Mouse (Mus musculus) liver, embryonic 13.5 days (tissue): Measurements from ENCODE around the gene Lcmt2. TPM values are rescaled to one million over a fixed set of nuclear protein-coding genes. Genes with fewer than 3 reads are reported as not detected.
"Not testable (repeated sequence)": the region's sequence is repeated elsewhere in the genome, so short reads cannot be mapped to it uniquely, and the experiment has no call there.

Experiments used
- ATAC-seq: fragments of 200-750 bp; cut with Nextera tagmentation; 2 replicates; pipeline ENCODE4 v1.8.0; 2017; ENCODE audit warnings: low read depth, mild to moderate bottlenecking, moderate number of reproducible peaks, moderate library complexity
- DNase-seq: peaks from one replicate; pipeline ENCODE4 v3.0.0; 2022
- H3K27ac ChIP-seq: fragments of 300-500 bp; sonication (generic); 2 replicates; pipeline ENCODE4 v1.5.1; 2015; ENCODE audit warnings: moderate library complexity, mild to moderate bottlenecking, inconsistent platforms
- H3K27me3 ChIP-seq: fragments of 300-500 bp; sonication (generic); 2 replicates; pipeline ENCODE4 v1.6.1; 2015; ENCODE audit warnings: mild to moderate bottlenecking, inconsistent platforms
- H3K36me3 ChIP-seq: fragments of 300-500 bp; sonication (generic); 2 replicates; pipeline ENCODE4 v1.6.1; 2015; ENCODE audit warnings: mild to moderate bottlenecking, inconsistent platforms
- H3K4me1 ChIP-seq: fragments of 300-500 bp; sonication (generic); replicated peaks from 2 replicates; pipeline ENCODE4 v1.6.1; 2015; ENCODE audit warnings: inconsistent platforms
- H3K4me2 ChIP-seq: fragments of 300-500 bp; sonication (generic); 2 replicates; pipeline ENCODE4 v1.6.1; 2015; ENCODE audit warnings: inconsistent platforms, mild to moderate bottlenecking, moderate library complexity
- H3K4me3 ChIP-seq: fragments of 300-500 bp; sonication (generic); replicated peaks from 2 replicates; pipeline ENCODE4 v1.5.1; 2015; ENCODE audit warnings: mild to moderate bottlenecking, inconsistent platforms
- H3K9ac ChIP-seq: fragments of 300-500 bp; sonication (generic); 2 replicates; pipeline ENCODE4 v1.6.1; 2015; ENCODE audit warnings: mild to moderate bottlenecking, inconsistent platforms
- H3K9me3 ChIP-seq: fragments of 300-500 bp; sonication (generic); replicated peaks from 2 replicates; pipeline ENCODE4 v1.6.1; 2016; ENCODE audit warnings: inconsistent platforms
- WGBS: fragments of 180-500 bp; shearing (Covaris S2); methylation state at CpG from one replicate; pipeline ENCODE4 v1.1.7; 2015; ENCODE audit not compliant: insufficient replicate concordance; 5-methylcytosine and 5-hydroxymethylcytosine counted together
- polyA plus RNA-seq: library from polyadenylated mRNA; unstranded; fragments of >200 nt; fragmentation: Nextera tagmentation; extraction: Ambion mirVana; gene quantifications from 2 replicates; pipeline ENCODE4 v1.2.1, GENCODE M21; 2015

Gene Lcmt2
- polyA plus RNA-seq, 1 experiment from 2014 or later, result 10.5 TPM

DNA sequence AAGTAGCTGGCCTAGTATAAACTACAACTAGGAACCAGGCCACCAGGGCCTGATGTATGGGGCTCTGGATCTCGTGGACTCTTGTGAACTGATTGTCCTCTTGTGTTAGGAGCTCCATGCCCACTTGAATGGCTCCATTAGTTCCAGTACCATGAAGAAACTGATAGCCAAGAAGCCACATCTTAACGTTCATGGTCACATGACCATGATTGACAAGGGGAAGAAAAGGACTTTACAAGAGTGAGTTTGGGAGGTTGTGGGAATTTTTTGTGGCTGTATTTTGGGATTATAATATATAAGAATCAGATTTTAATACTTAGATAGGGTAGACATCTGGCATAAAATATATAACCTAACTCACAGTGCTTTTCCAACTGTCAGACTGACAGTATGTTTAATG lies 2.0 kb upstream of the Lcmt2 start:
- no peak overlapping the region for H3K4me3 ChIP-seq
- DNase-seq (no peak), ATAC-seq (no peak)
- H3K9ac ChIP-seq, result no peak overlapping the region
- no peak overlapping the region for H3K4me2 ChIP-seq
- peaks cover 42% of the 10 kb centered on the region for H3K36me3 ChIP-seq
- H3K4me1 ChIP-seq, result peaks cover 39% of the 10 kb centered on the region
- no peak overlapping the region for H3K27ac ChIP-seq
- H3K27me3 ChIP-seq, result no peaks in the 10 kb centered on the region
- 44% methylated on average over 2 of the region's 2 CpGs for WGBS
- no peaks in the 10 kb centered on the region for H3K9me3 ChIP-seq

DNA sequence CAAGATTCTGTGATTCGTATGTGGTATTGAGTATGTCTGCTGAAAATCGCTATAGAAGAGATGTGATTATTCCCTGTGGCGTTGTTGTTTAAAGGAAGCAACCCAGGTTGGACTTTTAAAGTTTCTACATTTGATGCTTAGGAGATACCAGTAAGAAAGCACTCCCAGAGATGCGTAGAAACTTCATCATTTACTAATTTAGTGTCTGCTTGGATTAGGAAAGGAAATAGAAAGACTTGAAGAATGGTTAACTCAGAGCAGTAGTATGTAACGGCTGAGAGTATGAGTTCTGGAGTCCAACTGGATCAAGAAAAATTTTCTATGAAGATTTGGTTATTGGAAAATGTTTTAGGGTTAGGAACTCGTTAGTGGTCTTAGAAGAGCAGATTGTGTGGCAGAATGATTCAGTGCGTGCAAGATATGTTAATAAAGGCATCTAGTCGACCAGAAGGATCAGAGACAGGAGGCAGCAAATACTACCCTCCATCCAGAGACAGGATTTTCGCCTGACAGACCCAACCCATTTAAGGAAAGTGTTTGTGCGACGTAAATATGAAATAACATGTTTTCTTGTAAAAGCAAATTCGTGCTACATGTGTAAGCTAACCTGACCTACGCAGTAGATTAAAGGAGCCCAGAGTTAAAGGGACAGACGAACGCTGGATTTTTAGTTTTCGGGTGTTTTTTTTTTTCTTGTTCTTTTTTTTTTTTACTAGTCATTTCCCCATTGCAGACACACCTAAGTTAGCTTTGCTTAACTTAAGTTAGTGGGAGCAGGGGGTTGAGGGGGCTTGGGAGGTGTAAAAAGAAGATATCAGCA lies 973 bp upstream of the Lcmt2 start:
- H3K4me1 ChIP-seq, result peaks cover 40% of the 10 kb centered on the region
- H3K27ac ChIP-seq, result peak overlapping the region; percentile 89
- H3K4me2 ChIP-seq, result peak overlapping the region; percentile 98
- ATAC-seq (no peak), DNase-seq (no peak)
- H3K36me3 ChIP-seq, result peaks cover 34% of the 10 kb centered on the region
- WGBS, result 67% methylated on average over 16 of the region's 16 CpGs
- peak overlapping the region; percentile 77 for H3K4me3 ChIP-seq
- no peaks in the 10 kb centered on the region for H3K9me3 ChIP-seq
- no peaks in the 10 kb centered on the region for H3K27me3 ChIP-seq
- H3K9ac ChIP-seq, result peak overlapping the region; percentile 87

DNA sequence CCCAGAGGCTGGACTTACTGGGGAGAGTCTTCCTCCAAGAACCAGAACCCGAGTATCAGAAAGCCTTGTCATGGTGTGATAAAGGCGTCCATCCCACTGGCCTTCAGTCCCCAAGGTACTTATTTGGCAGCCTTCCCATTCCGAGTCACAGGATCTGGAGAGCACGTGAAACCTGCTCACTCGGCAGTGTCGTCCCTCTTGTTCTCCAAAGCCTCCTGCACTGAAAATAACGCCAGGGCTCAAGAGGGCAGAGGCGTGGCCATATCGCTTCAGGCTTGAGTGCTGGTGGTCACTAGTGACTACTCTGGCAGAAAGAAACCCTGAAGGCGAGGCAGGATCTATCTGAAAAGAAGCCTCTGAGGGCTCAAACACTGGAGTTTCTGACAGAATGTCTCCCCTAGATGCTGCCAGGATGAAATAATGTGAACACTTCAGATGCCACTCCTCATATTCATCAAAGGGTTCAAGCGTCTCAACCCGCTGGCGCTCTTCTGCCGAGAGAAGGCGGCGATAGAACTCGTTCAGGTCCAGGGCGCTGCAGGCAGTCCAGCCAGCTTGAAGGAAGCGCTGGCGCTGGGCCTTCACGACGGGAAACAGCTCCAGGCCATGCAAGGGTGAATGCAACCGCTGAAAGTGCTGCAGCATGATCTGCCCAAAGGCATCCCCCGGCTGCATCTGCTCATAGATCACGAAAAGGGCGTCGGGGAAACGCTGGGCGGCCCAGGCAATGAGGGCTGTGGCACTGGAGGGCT lies 1.0 kb downstream of the Lcmt2 start:
- Histone ChIP-seq H3K4me3 (peak overlapping the region; percentile 77), H3K27ac (peak overlapping the region; percentile 89), H3K4me2 (peak overlapping the region; percentile 98), H3K9ac (peak overlapping the region; percentile 87), H3K36me3 (peaks cover 27% of the 10 kb centered on the region), H3K4me1 (peaks cover 40% of the 10 kb centered on the region), H3K9me3 (no peaks in the 10 kb centered on the region), H3K27me3 (no peaks in the 10 kb centered on the region)
- peak; percentile 3 for DNase-seq
- ATAC-seq, result no peak
- WGBS, result 50% methylated on average over 29 of the region's 29 CpGs

DNA sequence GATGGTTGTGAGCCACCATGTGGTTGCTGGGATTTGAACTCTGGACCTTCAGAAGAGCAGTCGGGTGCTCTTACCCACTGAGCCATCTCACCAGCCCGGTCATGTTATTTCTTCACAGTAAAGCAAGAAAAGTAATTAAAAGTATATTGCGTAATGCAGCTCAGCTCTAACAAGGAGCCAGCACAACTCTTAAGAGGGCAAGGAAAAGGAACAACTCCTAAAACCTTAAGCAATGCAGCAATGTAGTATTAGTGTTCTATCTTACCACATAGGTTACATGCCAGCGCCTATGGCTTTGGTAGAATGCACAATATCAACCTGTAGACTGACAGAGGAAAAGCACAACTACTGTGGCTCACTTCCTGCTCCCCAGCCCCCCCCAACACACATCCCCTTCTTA lies 3.1 kb downstream of the Lcmt2 start:
- ATAC-seq, result no peak
- H3K4me3 ChIP-seq, result no peak overlapping the region
- 88% methylated on average over 4 of the region's 4 CpGs for WGBS
- H3K36me3 ChIP-seq, result peaks cover 18% of the 10 kb centered on the region
- H3K27me3 ChIP-seq, result no peaks in the 10 kb centered on the region
- no peak overlapping the region for H3K9ac ChIP-seq
- no peak for DNase-seq
- no peak overlapping the region for H3K27ac ChIP-seq
- H3K4me1 ChIP-seq, result peaks cover 39% of the 10 kb centered on the region
- H3K9me3 ChIP-seq, result no peaks in the 10 kb centered on the region
- peak overlapping the region; percentile 18 for H3K4me2 ChIP-seq

DNA sequence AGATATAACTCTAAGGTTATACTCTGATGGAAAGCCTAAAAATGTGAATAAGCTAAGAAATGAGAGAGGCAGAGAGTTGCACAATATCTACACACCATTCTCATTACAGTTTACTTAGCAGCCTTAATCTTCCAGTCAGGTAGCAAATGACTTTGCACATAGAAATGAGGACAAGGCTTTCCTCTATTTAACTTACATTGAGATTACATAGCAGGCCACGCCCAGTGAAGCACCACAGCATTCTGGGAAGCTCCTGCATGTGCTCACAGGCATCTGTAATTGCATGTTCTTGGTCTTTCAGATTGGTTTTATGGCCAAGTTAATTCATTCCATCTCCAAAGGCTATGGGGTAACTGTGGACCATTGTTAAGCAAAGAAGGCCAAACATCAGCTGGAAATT lies 7.6 kb downstream of the Lcmt2 start:
- Histone ChIP-seq H3K9me3 (no peaks in the 10 kb centered on the region), H3K4me1 (peaks cover 4% of the 10 kb centered on the region), H3K4me2 (no peak overlapping the region), H3K27me3 (no peaks in the 10 kb centered on the region), H3K36me3 (no peaks in the 10 kb centered on the region; the same call in 1 of the 2 replicates), H3K27ac (no peak overlapping the region), H3K9ac (no peak overlapping the region), H3K4me3 (no peak overlapping the region)
- 54% methylated on average over 1 of the region's 1 CpGs for WGBS
- ATAC-seq, result no peak
- no peak for DNase-seq

DNA sequence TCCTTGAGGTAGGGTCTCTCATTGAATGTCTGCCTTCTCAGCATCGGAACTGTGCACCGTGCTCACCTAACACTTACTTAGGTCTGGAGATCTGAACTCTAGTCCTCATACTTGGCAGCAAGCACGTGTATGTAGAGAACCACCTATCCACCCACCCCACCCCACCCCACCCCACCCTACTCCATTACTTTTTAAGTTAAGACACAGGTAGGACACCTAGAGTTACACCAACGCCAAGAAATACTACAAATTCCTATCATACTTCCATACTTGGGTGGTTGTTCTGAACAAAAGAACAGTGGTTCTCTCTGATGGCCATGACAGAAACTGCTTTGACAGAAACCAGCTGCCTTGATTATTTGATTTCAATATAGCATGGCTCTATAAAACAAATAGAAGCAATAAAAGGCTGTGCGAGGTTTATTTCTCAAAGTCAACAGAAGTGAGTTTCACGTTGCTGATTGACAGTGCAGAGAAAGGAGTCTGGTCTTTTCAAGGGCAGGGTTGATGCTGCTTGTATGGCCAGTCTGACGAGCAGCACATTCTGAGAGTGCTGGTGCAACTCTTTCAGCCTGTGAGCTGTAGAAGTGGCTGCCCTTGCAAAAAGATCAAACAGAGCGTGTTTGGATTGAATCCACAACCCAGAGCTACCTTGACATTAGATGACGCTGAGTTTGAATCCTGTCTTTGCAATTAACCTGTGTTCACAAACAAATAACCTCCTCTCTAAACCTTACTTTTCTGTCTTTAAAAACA lies 11.4 kb downstream of the Lcmt2 start:
- 56% methylated on average over 9 of the region's 9 CpGs for WGBS
- ATAC-seq (no peak), DNase-seq (no peak)
- Histone ChIP-seq H3K4me1 (no peaks in the 10 kb centered on the region), H3K9me3 (no peaks in the 10 kb centered on the region), H3K27ac (no peak overlapping the region), H3K9ac (no peak overlapping the region), H3K27me3 (no peaks in the 10 kb centered on the region), H3K4me2 (no peak overlapping the region), H3K36me3 (no peaks in the 10 kb centered on the region), H3K4me3 (no peak overlapping the region)

DNA sequence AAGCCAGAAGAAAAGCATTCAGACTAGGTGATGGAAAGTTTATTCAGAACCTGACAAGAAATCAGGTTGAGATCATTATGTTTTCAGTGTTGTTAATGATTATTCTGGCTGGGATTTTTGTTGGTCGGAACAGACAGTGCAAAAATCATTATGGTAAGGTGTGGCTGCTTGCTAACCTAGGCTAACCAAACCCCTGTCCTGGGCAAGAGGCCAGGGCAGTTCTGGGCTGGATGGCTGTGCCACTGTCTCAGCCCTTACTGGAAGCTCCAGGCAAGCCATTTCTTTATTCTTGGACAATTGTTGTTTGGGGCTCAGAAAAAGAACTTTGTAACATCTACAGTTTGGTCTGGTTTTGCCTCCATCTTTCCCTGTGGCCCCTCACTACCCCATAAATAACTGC lies 12.9 kb downstream of the Lcmt2 start:
- H3K4me1 ChIP-seq, result no peaks in the 10 kb centered on the region
- no peak overlapping the region for H3K9ac ChIP-seq
- no peaks in the 10 kb centered on the region for H3K9me3 ChIP-seq
- no peaks in the 10 kb centered on the region for H3K27me3 ChIP-seq
- no peak for DNase-seq
- no peak for ATAC-seq
- no peak overlapping the region for H3K4me3 ChIP-seq
- no peak overlapping the region for H3K27ac ChIP-seq
- no peaks in the 10 kb centered on the region for H3K36me3 ChIP-seq
- H3K4me2 ChIP-seq, result no peak overlapping the region
- WGBS, result 54% methylated on average over 1 of the region's 1 CpGs

DNA sequence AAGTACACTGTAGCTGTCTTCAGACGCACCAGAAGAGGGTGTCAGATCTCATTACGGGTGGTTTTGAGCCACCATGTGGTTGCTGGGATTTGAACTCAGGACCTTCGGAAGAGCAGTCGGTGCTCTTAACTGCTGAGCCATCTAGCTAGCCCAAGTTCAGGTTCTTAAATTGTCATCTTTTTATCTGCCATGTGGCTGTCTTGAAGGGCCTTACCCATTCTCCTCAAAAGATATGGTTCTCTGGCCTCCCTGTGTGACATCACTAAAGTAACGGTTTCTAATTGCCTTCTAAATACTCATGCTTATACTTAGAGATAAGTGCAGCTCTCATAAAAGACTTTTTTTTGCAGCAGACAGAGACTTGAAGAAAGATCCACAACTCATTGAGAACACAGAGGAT lies 14.2 kb downstream of the Lcmt2 start:
- not testable (repeated sequence) for H3K4me2 ChIP-seq, DNase-seq, H3K4me3 ChIP-seq, H3K9me3 ChIP-seq, H3K4me1 ChIP-seq, H3K36me3 ChIP-seq, H3K9ac ChIP-seq, H3K27ac ChIP-seq, ATAC-seq, H3K27me3 ChIP-seq
- 82% methylated on average over 5 of the region's 5 CpGs for WGBS

DNA sequence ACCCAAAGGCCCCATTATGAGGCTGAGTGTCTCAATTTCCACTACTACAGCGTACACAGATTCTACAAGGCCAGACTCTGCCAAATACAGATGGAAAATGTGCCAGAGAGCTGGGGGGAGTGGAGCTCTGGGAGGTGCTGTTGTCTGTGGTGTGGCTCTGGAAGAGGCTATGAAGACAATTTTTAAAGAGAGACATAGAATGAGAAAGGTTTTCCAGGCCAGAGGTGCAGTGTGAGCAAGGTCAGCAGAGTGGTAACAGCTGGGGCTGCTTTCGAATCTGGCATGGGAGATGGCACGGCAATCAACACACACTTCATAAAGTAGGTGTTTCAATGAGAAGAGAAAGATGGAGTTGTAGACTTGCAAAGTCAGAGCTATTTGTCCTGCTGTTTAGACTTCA lies 21.2 kb downstream of the Lcmt2 start:
- Histone ChIP-seq H3K4me1 (no peaks in the 10 kb centered on the region), H3K36me3 (no peaks in the 10 kb centered on the region), H3K27me3 (0 out of 2 replicates have a peak, but pooled peaks cover 5% of the 10 kb centered on the region), H3K9ac (no peak overlapping the region), H3K4me3 (no peak overlapping the region), H3K4me2 (no peak overlapping the region), H3K9me3 (no peaks in the 10 kb centered on the region), H3K27ac (no peak overlapping the region)
- no peak for ATAC-seq
- no peak for DNase-seq
- WGBS, result 70% methylated on average over 3 of the region's 3 CpGs

DNA sequence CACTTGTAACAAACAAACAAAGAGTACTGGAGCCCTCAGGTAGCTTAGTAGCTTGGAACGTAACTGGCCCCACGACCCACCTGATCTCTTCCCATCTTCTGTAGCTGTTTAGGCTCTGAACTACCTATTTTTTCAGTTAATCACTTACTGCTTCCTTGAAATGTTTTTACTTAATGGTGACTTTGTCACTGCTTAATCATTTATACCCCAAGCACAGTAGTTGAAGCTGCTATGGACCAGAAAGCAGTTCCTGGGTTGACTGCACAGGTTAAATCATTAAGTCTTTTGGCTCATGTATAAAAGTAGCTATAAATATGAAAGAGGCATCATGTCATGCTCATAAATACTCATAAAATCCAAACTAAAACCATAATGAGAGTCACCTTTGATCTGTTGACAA lies 25.0 kb downstream of the Lcmt2 start:
- H3K4me2 ChIP-seq, result no peak overlapping the region
- H3K4me1 ChIP-seq, result no peaks in the 10 kb centered on the region
- H3K27me3 ChIP-seq, result 0 out of 2 replicates have a peak, but pooled peaks cover 7% of the 10 kb centered on the region
- ATAC-seq, result no peak
- H3K36me3 ChIP-seq, result no peaks in the 10 kb centered on the region
- WGBS, result 78% methylated on average over 2 of the region's 2 CpGs
- H3K4me3 ChIP-seq, result no peak overlapping the region
- H3K9me3 ChIP-seq, result no peaks in the 10 kb centered on the region
- H3K9ac ChIP-seq, result no peak overlapping the region
- DNase-seq, result no peak
- H3K27ac ChIP-seq, result no peak overlapping the region

DNA sequence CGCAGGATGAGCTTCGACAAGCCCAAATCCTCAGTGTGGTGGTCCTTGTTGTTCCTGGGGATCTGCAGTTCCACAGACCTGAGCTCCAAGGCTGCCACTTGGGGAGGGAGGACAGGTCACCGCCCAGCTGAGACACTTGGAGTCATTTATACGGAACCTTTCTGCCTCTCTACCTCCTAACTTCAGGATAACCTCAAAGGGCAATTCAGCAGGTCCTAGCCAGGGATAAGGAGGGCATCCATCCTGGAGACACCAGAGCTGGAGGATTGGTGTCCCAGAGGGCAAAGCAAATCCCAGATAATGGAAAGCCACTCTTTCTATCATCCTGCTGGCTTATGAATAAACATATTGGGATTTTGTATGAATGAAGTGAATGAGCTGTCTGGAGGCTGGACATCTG lies 30.8 kb downstream of the Lcmt2 start, which contains the start of gene Tgm7:
Gene Tgm7 (minus strand): TSS at position 101 of the 400 bp plus-strand sequence.
- WGBS, result 73% methylated on average over 4 of the region's 4 CpGs
- Histone ChIP-seq H3K27ac (no peak within 1 kb of the TSS), H3K27me3 (peaks cover 6% of the 10 kb centered on the region; the same call in 1 of the 2 replicates), H3K4me2 (no peak within 1 kb of the TSS), H3K9ac (no peak within 1 kb of the TSS), H3K36me3 (no peaks in the 10 kb centered on the region), H3K9me3 (no peaks in the 10 kb centered on the region), H3K4me3 (no peak within 1 kb of the TSS), H3K4me1 (0 out of 2 replicates have a peak, but pooled peaks cover 2% of the 10 kb centered on the region)
- DNase-seq, result no peak
- ATAC-seq, result no peak
